Mouse (Mus musculus): Measurements from ENCODE around the gene Ntf3.

Ntf3 gene

DNA sequence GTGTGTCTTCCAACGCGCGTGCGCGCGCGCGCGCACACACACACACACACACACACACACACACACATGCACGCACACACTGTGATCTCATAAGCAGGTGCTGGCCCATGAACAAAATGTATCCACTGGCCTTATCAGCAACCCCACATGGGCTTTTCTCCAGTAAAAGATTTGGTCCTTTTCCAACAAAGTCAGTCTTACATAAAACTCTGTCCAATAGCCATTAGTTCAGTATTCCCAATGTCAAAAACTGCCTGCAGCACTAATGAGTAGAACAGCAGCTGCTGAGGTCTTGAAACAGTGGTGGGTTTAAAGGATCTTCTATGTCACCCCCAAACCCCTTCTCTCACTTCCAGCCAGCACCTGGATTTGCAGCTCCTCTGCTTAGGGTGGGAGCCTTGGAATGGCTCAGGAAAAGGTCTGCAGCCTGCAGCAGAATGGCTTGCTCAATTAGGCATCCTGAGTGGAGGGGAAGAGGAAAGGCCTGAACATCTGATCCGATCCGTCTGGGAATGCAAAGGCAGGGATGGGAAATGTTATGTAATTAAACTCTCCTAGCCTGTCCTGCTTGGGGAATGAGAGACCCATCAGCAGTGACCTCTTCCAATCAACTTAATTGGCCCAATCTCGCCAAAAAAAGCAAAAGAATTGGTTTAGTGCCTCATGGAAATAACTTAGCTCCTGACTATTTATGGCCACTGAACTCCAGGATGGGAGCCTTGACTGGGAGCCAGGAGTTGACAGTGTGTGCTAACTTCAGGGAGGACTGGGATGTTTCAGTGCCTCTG, 7.2 kb downstream of the Ntf3 start:
- DNase-seq (ENCODE audit: low spot score), result no peak

DNA sequence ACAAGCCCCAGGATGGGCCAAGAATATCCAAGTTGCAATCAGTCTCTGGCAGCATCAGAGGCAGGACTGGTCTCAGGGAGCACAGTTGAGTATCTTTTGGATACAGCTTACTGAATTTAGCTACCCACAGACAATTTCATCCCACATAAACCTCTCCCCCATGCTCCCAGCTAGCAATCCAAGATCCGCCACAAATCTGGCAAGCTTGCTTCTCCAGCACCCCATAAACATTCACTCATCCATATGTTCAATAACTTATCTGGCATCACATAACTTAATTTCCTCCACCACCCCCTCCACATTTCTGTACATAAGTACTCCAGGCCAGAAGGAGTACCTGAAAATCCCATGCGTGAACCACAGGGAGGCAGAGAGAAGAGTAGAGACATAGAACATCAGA, 10.8 kb downstream of the Ntf3 start:
- no peak for DNase-seq (ENCODE audit: low spot score)

DNA sequence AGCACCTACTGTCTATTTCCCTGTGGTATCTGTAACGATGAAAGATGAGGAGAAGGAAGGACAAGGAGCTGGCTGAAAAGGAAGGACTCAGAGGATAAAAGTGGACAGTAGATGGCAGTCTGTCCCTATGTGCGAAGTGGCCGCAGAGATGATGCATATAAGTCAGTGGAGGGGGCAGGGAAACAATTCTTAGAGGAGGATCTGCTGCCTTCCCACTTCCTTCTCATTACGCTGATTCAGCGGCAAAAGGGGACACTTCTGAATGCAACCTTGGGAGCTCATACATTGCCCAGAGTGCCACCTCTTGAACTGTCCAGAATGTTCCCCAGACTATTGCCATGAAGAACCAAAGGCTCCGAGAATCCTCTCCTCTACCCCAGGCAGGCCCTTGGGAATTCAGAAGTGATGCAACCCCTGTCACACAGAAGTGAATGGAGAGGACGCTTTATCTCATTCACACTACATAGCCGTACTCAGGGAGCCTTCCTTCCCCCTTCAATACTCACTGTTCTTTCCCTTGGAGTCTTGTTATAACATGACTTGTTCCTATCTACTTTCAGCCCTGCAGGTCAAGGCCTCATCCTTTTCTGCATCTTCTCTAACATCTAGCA, 12.2 kb downstream of the Ntf3 start:
- no peak for DNase-seq (ENCODE audit: low spot score)

DNA sequence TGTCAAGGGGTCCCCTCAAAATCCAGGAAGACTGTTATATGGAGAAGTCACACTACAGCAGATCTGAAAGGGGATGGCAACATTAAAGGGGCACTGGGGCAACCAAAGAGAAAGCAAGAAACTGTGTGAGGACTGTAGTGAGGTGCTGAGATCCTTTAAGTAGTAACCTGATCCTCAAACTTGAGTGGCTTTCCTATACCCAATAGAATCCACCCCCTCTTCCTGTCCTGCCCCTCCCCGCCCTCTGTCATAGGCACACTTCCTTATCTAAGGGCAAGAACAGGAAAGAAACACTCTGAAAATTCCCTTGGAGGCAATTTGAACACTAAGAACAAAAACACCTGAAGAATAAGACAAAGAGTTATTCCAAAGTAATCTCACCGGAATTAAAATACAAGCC, 13.6 kb downstream of the Ntf3 start:
- DNase-seq (ENCODE audit: low spot score), result no peak

DNA sequence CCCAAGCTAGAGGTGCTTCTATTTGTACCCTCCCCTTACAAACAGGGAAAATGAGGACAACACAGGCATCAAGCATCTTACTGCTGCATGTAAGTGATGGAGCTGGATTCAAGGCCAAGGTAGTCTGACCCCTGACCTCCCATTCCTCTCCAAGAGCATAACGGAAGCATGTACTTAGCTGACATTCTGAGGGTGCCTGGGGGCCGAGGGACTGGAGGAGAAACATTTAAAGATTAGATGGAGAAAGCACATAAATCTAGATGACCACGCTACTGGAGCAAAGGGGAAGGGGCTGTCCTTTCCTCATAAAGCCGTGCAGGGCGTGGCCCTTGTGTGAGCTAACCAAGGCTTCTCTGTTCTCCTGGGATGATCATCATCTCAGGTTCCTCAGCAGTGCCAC, 23.1 kb downstream of the Ntf3 start:
- DNase-seq (ENCODE audit: low spot score), result no peak

DNA sequence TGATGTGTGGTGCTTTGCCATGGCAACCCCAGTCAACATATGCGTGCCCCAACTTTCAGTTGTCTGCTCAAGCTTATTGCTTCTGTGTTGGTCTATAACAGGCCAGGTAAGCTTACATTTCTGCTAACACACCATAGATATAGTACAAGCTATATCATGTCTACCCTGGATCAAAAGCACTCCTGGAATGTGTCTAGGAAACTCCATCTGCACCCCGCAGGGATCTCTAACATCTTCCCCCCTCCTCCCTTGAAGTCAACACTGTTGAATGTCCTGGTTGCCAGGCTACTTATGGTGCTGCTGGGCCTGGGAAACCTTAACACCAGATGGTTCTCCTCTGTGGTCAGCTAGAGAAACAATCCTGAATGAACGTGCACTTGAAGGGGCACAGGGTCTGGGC, 24.0 kb downstream of the Ntf3 start:
- no peak for DNase-seq (ENCODE audit: low spot score)

DNA sequence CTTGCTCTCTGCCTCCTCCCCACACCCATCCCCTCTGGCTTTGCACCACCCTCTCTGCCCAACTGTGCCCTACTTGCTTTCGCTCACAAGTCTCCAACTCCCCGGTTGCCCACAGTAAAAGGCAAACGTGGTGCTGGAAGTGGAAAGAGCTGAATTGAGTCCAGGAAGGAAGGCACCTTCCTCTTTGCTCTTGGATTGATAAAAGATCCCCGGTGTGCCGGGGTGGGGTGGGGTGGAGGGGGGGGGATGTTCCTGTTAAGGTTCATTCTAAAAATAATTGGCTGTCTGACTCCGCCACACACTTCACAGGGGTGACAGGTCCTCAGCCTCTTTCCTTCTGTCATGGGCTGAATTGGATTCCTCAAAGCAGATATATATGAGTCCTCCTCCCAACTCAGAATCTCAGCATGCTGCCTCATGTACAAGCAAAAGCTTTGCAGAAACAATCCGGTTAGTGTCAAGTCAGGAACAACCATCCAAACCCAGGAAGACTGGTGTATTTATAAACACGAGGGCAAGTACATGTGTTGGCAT, 24.6 kb downstream of the Ntf3 start:
- DNase-seq (ENCODE audit: low spot score), result no peak

DNA sequence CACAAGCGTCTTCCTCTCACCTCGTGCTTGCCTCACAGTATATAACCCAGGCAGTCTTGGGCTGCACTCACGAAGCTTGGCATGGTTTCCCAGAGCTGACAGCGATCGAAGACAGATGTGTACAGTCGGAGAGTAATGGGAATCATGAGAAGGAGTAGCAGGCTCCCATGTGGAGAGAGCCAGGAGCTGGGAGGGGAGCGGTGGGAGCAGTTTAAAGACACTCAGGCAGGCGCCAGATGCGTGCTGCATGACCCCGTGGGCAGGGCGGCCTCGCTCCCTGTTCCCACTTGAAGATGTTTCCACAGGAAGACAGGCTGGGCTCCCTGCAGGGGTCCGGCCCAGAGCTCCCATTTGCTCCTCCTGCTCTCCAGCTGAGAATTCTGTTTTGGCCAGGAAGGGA, 25.2 kb downstream of the Ntf3 start:
- no peak for DNase-seq (ENCODE audit: low spot score)

DNA sequence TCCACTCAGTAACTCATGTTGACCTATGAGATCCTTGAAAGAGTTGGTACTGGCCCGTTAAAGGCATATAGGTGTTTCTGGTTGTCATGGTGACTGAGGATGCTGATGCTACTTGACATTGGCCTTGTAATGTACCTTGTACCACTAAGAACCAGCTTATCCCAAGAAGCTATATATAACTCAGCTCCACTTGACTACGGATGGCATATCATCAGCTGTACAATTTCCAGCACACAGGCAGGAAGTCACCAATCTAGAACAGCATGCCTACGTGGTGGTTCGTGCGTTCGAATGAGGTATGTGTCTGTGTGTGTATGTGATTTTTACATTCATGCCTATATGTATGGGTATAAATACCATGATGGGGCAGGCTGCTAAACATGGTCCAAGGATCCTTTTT, 25.7 kb downstream of the Ntf3 start:
- no peak for DNase-seq (ENCODE audit: low spot score)

DNA sequence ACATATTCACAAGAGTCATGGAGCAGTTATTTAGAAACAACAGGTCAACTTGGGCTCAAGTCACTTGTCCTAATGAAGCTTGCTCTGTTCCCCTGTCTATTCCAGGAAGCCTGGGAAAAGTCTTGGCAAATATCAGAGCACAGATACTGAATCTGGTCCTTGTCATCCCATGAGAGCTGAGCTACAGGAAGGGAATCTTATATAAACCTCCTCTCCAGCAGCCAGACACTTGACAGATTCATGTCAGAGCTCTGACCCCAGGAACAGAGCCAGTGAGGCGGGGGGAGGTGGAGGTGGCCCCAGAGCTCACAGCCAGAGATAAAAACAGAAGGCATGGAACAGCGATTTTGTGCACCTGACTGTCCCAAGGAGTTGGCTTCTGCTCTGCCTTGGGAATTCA, 26.3 kb downstream of the Ntf3 start:
- DNase-seq (ENCODE audit: low spot score), result no peak

DNA sequence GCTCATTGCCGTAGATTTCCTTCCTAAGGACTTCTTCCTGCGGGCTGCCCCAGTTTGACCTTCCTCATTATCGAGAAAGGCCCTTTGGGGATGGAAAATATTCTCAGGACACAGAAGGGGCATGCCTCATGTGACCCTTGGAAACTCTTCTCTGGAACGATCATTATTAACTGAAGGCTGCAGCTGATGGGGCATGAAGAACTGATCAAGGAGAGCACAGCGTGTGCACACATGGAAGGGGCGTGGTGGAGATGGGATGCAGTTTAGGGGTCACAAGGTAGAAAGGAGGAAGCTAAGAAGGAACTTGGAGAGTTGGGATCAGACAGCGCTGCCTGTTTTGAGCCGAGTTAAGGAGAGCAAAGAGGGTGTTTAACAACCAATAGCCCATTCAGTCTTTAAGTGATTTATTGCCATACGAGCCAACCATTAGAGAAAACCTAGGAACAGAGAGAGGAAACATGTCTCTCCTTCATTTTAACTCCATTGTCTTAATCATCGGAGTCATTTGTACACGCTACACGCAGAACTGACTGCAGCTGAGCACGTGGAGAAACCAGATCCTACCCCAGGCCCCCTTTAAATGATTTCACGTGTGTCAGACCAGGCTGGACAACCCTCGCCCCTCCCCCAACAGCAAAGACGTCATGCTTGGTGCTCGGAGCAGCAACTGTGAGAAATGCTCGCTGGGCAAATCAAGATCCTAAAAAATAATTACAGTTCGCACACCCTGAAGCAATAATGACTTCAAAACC, 32.4 kb downstream of the Ntf3 start:
- DNase-seq (ENCODE audit: low spot score), result no peak

DNA sequence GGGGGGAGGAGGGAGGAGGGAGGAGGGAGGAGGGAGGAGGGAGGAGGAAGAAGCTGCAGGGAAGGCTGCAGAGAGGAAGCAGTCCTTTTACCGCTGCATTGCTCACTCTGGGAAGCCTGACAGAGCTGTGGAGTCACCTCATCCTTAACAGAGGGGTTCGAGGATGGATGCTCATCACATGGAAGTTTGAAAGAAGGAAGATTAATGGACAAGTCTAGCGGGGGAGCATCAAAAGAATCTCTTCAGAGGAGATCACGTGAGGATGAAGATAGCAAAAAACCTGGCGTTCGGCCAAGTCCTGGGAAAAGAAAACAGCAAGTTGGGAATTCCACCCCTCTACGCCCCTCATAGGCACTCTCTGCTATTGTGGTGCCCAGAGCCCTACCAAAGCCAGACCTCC, 38.5 kb downstream of the Ntf3 start:
- DNase-seq (ENCODE audit: low spot score), result no peak

DNA sequence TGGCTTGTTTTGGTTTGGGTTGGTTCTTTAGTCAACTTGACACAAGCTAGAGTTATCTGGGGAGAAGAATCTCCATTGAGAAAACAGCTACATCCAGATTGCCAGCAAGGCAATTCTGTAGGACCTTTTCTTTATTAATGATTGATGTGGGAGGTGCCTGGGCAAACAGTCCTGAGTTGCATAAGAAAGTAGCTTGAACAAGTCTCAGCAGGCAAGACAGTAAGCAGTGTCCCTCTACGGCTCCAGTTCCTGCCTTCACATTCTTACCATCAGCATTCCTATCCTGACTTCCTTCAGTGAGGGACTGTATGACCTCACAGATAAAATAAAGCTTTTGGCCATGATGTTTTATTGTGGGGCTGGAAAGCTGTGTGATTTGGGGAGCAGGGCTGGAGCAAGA, 48.5 kb downstream of the Ntf3 start:
- DNase-seq (ENCODE audit: low spot score), result no peak

DNA sequence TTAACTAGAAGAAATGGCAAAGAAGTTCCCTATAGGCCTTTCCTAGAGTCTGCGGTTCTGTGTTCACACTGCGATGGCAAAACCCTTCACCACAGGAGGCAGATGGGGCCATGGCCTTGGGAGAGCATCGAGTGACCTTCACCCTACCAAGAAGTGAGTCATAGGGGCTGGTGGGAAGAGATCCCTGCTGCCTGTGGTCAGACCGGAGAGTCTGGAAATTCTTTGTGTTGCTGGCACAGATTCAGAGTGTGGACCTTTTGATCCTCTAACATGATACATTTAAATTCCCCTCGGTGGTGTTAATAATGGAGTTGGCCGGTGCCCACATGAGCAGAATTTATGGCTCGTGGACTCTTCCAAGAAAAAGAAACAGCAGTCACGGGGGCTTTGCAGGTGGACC, 49.5 kb downstream of the Ntf3 start:
- no peak for DNase-seq (ENCODE audit: low spot score)

DNA sequence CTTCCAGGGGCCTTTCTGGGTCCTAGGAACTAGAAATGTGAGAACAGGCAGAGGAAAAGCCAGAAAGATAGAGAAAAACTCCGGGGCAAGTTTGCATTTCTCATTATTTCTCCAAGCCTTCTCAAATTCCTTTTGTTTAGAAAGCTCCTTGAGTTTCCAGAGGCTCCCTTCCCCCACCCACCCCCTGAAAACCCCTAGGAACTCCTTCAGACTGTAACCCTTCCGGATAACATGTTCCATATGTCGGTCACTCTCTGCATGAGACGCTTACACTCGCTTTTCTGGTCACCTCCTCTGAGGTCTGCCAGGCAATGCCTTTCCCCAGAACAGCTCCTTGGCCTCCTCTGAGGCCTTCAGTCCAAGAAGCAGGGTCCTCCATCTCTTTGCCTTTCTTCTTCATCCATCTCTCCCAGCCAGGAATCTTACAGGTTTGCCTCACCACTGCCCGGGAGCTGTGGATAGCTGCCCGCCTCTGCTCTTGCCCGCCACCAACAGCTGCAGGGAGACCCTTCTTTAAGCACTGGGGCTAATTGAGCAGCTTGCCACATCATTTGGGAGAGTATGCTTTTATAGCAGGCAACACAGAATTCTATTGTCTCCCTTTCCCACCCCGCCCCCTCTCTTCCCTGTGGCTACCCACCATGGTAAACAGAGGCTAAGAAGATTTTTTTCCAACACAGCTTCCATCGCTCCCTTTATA, 51.6 kb downstream of the Ntf3 start:
- no peak for DNase-seq (ENCODE audit: low spot score)

DNA sequence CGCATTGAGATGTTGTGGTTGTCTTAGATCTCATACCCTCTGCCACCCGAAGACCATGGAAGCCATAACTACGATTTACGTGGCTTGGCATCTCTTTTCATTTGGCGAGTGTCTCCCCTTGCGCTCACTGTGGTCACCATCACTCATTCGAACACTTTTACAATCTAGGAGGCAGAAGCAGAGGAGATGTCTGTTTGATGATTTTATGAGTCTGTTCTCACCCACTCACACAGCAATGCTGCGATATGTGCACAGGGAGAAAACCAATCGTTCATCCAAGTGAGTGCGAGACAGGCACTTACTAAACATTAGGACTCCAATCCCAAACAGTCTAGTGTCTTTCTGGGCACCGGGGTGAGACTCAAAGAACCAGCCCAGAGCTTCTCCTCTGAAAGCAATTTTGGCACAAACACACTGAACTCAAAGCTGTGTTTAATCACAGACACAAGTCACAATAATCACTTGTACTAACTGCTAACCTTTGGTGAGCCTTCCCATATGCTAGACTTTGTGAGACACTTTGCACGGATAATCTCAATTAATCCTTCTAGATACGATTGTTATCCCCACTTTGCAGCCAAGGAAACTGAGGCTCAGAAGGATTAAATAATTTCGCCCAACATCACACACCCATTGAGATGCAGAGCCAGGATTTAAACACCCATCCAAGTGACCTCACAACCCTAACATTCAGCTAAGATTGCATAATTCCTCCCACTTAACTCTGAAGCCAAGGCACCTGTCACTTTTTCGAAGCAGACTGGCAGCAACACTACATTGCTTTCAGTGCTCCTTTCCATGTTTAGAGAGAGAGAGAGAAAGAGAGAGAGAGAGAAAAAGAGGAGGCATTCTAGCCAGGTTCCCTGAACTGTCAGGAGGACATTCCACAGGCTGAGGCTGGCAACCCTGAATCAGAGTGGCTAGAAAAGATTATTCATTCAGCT, 55.5 kb downstream of the Ntf3 start:
- DNase-seq (ENCODE audit: low spot score), result no peak

DNA sequence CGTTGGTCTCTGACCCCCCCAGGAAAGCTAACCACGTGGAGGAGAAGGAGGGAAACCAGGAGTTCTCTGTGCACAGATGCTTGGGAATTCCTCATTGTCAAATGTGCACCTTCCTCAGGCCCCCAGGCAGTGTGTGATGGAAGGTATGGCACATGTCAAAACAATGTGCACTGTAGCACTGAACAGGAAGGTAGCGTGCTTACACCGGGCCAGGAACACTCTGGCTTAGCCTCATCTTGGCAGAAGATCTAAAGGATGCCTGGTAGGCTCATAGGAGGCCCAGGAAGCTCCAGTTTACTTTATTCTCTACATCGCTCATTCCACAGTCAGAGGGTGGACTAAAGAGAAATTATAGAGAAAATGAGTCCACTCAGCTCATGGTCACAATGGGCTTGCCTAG, 57.5 kb downstream of the Ntf3 start:
- no peak for DNase-seq (ENCODE audit: low spot score)

DNA sequence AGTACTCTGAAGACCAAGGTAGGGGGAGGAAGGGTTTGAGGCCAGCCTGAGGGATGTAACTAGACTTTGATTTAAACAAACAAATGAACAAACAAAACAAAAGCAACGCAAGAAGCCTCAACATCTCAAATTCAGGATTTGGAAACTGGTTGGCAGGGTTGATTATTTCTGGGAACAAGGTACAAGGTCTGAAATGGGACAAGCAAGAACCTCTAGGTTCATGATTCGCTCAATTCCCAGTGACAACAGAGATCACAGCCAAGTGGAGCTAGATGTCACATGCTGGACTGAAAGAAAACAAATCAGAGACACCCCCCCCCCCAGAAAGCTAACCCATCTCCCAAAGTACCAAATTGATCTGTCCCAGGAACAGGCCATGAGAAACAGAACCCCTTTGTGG, 57.9 kb downstream of the Ntf3 start:
- DNase-seq (ENCODE audit: low spot score), result no peak

DNA sequence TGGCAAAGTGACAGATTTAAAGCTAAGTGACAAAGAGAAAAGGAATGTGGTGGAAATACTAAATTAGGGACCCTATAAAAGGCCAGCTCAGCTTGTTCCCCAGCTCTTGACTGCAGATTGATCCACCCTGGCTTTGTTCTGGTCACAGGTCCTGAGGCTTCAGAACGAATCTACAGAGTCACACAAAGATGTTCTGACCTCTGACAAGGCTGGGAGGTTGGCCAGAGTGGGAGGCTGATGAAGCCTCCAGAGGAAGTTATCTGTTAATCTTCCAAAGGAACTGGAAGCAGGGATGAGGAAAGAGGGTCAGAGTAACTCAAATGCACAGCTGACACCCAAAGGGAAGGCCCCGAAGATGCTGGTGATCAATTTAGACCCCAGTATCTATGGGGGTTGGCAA, 59.3 kb downstream of the Ntf3 start:
- no peak for DNase-seq (ENCODE audit: low spot score)

DNA sequence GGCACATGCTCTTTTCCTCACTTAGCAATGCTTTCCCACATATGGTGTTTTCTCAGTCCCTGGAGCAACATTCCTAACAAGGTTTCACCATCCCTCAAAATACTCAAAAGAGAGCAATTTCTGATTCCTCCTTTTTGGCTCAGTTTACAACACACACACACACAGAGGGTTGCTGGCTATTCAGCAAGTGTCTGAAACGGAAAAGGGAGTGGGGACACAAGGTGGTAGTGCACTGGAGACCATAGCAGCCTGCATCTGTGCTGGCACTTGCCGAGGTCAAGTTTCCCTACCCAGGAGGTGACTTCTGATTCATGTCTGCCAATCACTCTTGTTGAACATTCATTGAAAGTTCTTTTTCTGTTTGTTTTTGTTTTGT, 59.9 kb downstream of the Ntf3 start:
- DNase-seq (ENCODE audit: low spot score), result no peak

DNA sequence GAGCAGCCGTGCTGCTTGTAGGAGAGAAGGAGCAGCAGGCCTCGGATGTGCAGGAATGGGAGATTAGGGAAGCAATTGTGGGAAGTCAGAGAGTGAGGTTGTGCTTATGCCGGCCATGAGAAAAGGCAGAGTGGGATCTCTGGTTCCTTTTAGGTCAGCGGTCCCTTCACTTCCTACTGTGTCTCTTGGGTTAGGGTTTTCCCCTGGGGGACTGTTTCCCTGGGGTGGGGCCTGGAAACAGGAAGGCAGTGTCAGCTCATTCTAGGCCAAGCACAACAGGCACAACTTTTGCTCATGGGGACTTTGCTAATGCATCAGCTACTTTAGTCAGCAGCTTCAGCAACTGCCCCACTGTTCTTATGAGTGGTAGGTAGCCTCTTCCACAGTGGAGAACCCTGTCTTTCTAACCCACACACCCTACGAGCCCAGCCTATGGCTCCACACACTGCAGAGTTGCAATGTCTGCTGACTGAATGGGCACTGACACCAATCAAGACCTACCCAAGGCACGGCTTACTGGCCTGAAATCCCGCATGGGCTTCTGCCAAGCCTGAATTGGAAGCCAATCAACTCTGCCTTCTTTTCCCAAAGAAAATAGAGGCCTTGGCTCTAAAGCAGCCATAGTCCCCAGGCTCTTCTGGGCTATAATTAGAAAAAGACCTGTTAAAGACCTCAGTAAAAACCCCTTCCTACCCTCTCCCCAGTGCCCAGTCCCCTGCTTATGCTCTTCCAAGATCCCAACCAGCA, 60.5 kb downstream of the Ntf3 start:
- DNase-seq (ENCODE audit: low spot score), result no peak

All from yolk sac, embryonic 10.5 days (tissue).